Mouse (Mus musculus): ENCODE measurements around the gene Ccdc78. TPM values are rescaled to one million over a fixed set of nuclear protein-coding genes. Genes with fewer than 3 reads are reported as not detected.
"Not testable (repeated sequence)": the region's sequence is repeated elsewhere in the genome, so short reads cannot be mapped to it uniquely, and the experiment has no call there.

Gene Ccdc78
- polyA plus RNA-seq, 1 experiment from 2014 or later, result 0.11 TPM

GRCm38 (mm10) chr17:25801029-25801428 lies 14.6 kb downstream of the Ccdc78 start:
- H3K9me3 ChIP-seq (ENCODE audit: control insufficient read depth, low read length), result no peaks in the 10 kb centered on the region
- H3K9ac ChIP-seq (ENCODE audit: low read length), result no peak overlapping the region
- no peak overlapping the region for H3K4me3 ChIP-seq (ENCODE audit: low read depth, low read length)
- DNase-seq (ENCODE audit: low spot score, missing footprints), result peak; percentile 97
- no peak overlapping the region for H3K4me2 ChIP-seq
- no peak overlapping the region for H3K27ac ChIP-seq (ENCODE audit: low read depth, low read length)
- 8% methylated on average over 6 of the region's 6 CpGs for WGBS
- ATAC-seq (ENCODE audit: low FRiP score), result no peak
- peaks cover 30% of the 10 kb centered on the region for H3K4me1 ChIP-seq (ENCODE audit: control insufficient read depth, insufficient read depth, low read length)
- no peaks in the 10 kb centered on the region for H3K36me3 ChIP-seq (ENCODE audit: control insufficient read depth, insufficient read depth, low read length)
- no peaks in the 10 kb centered on the region for H3K27me3 ChIP-seq (ENCODE audit: control insufficient read depth, insufficient read depth, low read length)

- peak; percentile 94 for ATAC-seq (ENCODE audit: low FRiP score)
- Histone ChIP-seq H3K4me2 (peak overlapping the region; percentile 39), H3K36me3 (ENCODE audit: control insufficient read depth, insufficient read depth, low read length) (no peaks in the 10 kb centered on the region), H3K4me1 (ENCODE audit: control insufficient read depth, insufficient read depth, low read length) (peaks cover 21% of the 10 kb centered on the region), H3K9ac (ENCODE audit: low read length) (peak overlapping the region; percentile 36), H3K9me3 (ENCODE audit: control insufficient read depth, low read length) (no peaks in the 10 kb centered on the region), H3K27ac (ENCODE audit: low read depth, low read length) (peak overlapping the region; percentile 88), H3K4me3 (ENCODE audit: low read depth, low read length) (no peak overlapping the region; the same call in 1 of the 2 replicates), H3K27me3 (ENCODE audit: control insufficient read depth, insufficient read depth, low read length) (no peaks in the 10 kb centered on the region)
- DNase-seq (ENCODE audit: low spot score, missing footprints), result peak; percentile 98
- 11% methylated on average over 10 of the region's 10 CpGs for WGBS
These were observed 16.6 kb downstream of the Ccdc78 start for GRCm38 (mm10) chr17:25802825-25803517.

- H3K4me1 ChIP-seq (ENCODE audit: control insufficient read depth, insufficient read depth, low read length), result peaks cover 38% of the 10 kb centered on the region
- DNase-seq (ENCODE audit: low spot score, missing footprints) (no peak), ATAC-seq (ENCODE audit: low FRiP score) (no peak)
- H3K9ac ChIP-seq (ENCODE audit: low read length), result no peak overlapping the region
- H3K27me3 ChIP-seq (ENCODE audit: control insufficient read depth, insufficient read depth, low read length), result no peaks in the 10 kb centered on the region
- no peak overlapping the region for H3K27ac ChIP-seq (ENCODE audit: low read depth, low read length)
- H3K4me3 ChIP-seq (ENCODE audit: low read depth, low read length), result no peak overlapping the region
- no peak overlapping the region for H3K4me2 ChIP-seq
- no peaks in the 10 kb centered on the region for H3K36me3 ChIP-seq (ENCODE audit: control insufficient read depth, insufficient read depth, low read length)
- WGBS, result 87% methylated on average over 4 of the region's 4 CpGs
- H3K9me3 ChIP-seq (ENCODE audit: control insufficient read depth, low read length), result no peaks in the 10 kb centered on the region
These were observed 20.1 kb downstream of the Ccdc78 start for GRCm38 (mm10) chr17:25806507-25806906.

GRCm38 (mm10) chr17:25807452-25807851 lies 21.1 kb downstream of the Ccdc78 start:
- H3K27ac ChIP-seq (ENCODE audit: low read depth, low read length); DNase-seq (ENCODE audit: low spot score, missing footprints); H3K27me3 ChIP-seq (ENCODE audit: control insufficient read depth, insufficient read depth, low read length); ATAC-seq (ENCODE audit: low FRiP score); H3K4me2 ChIP-seq; H3K4me3 ChIP-seq (ENCODE audit: low read depth, low read length); H3K36me3 ChIP-seq (ENCODE audit: control insufficient read depth, insufficient read depth, low read length); H3K9me3 ChIP-seq (ENCODE audit: control insufficient read depth, low read length); H3K9ac ChIP-seq (ENCODE audit: low read length): not testable (repeated sequence)
- H3K4me1 ChIP-seq (ENCODE audit: control insufficient read depth, insufficient read depth, low read length), result peaks cover 33% of the 10 kb centered on the region
- WGBS, result 52% methylated on average over 2 of the region's 2 CpGs

- H3K4me3 ChIP-seq (ENCODE audit: low read depth, low read length), result peak overlapping the region; percentile 83; the same call in 1 of the 2 replicates
- WGBS, result 32% methylated on average over 5 of the region's 5 CpGs
- H3K9ac ChIP-seq (ENCODE audit: low read length), result peak overlapping the region; percentile 89; the same call in 1 of the 2 replicates
- no peaks in the 10 kb centered on the region for H3K36me3 ChIP-seq (ENCODE audit: control insufficient read depth, insufficient read depth, low read length)
- peak overlapping the region; percentile 90 for H3K27ac ChIP-seq (ENCODE audit: low read depth, low read length)
- no peaks in the 10 kb centered on the region for H3K9me3 ChIP-seq (ENCODE audit: control insufficient read depth, low read length)
- peaks cover 2% of the 10 kb centered on the region; the same call in 1 of the 2 replicates for H3K27me3 ChIP-seq (ENCODE audit: control insufficient read depth, insufficient read depth, low read length)
- ATAC-seq (ENCODE audit: low FRiP score) (no peak), DNase-seq (ENCODE audit: low spot score, missing footprints) (no peak)
- peak overlapping the region; percentile 80 for H3K4me2 ChIP-seq
- peaks cover 29% of the 10 kb centered on the region for H3K4me1 ChIP-seq (ENCODE audit: control insufficient read depth, insufficient read depth, low read length)
These were observed 21.6 kb downstream of the Ccdc78 start for GRCm38 (mm10) chr17:25808028-25808427.

GRCm38 (mm10) chr17:25808789-25809605 lies 22.6 kb downstream of the Ccdc78 start, which contains the start of gene Fbxl16:
Fbxl16 (plus strand) TSS chr17:25809085.
- ATAC-seq (ENCODE audit: low FRiP score) (peak; percentile 79), DNase-seq (ENCODE audit: low spot score, missing footprints) (peak; percentile 99)
- H3K27me3 ChIP-seq (ENCODE audit: control insufficient read depth, insufficient read depth, low read length), result peaks cover 2% of the 10 kb centered on the region; the same call in 1 of the 2 replicates
- H3K27ac ChIP-seq (ENCODE audit: low read depth, low read length), result peak within 1 kb of the TSS; percentile 90
- peak within 1 kb of the TSS; percentile 80 for H3K4me2 ChIP-seq
- H3K9me3 ChIP-seq (ENCODE audit: control insufficient read depth, low read length), result no peaks in the 10 kb centered on the region
- H3K4me3 ChIP-seq (ENCODE audit: low read depth, low read length), result peak within 1 kb of the TSS; percentile 83
- peaks cover 19% of the 10 kb centered on the region for H3K4me1 ChIP-seq (ENCODE audit: control insufficient read depth, insufficient read depth, low read length)
- H3K9ac ChIP-seq (ENCODE audit: low read length), result peak within 1 kb of the TSS; percentile 89
- H3K36me3 ChIP-seq (ENCODE audit: control insufficient read depth, insufficient read depth, low read length), result no peaks in the 10 kb centered on the region
- under 1% methylated on average over 93 of the region's 100 CpGs for WGBS

- Histone ChIP-seq H3K4me1 (ENCODE audit: control insufficient read depth, insufficient read depth, low read length) (peaks cover 18% of the 10 kb centered on the region), H3K9ac (ENCODE audit: low read length) (peak overlapping the region; percentile 89), H3K27ac (ENCODE audit: low read depth, low read length) (peak overlapping the region; percentile 90), H3K9me3 (ENCODE audit: control insufficient read depth, low read length) (no peaks in the 10 kb centered on the region), H3K36me3 (ENCODE audit: control insufficient read depth, insufficient read depth, low read length) (no peaks in the 10 kb centered on the region), H3K4me3 (ENCODE audit: low read depth, low read length) (peak overlapping the region; percentile 83), H3K4me2 (peak overlapping the region; percentile 80), H3K27me3 (ENCODE audit: control insufficient read depth, insufficient read depth, low read length) (peaks cover 2% of the 10 kb centered on the region; the same call in 1 of the 2 replicates)
- ATAC-seq (ENCODE audit: low FRiP score), result peak; percentile 79
- peak; percentile 95 for DNase-seq (ENCODE audit: low spot score, missing footprints)
- whole genome bisulfite sequencing, result 8% methylated on average over 25 of the region's 25 CpGs
These were observed 23.4 kb downstream of the Ccdc78 start for GRCm38 (mm10) chr17:25809606-25810340.

- no peaks in the 10 kb centered on the region for H3K36me3 ChIP-seq (ENCODE audit: control insufficient read depth, insufficient read depth, low read length)
- no peak overlapping the region for H3K4me3 ChIP-seq (ENCODE audit: low read depth, low read length)
- H3K4me2 ChIP-seq, result no peak overlapping the region
- ATAC-seq (ENCODE audit: low FRiP score) (no peak), DNase-seq (ENCODE audit: low spot score, missing footprints) (no peak)
- 83% methylated on average over 4 of the region's 4 CpGs for WGBS
- H3K4me1 ChIP-seq (ENCODE audit: control insufficient read depth, insufficient read depth, low read length), result peaks cover 18% of the 10 kb centered on the region
- H3K27ac ChIP-seq (ENCODE audit: low read depth, low read length), result no peak overlapping the region
- H3K9me3 ChIP-seq (ENCODE audit: control insufficient read depth, low read length), result no peaks in the 10 kb centered on the region
- H3K27me3 ChIP-seq (ENCODE audit: control insufficient read depth, insufficient read depth, low read length), result peaks cover 2% of the 10 kb centered on the region; the same call in 1 of the 2 replicates
- no peak overlapping the region for H3K9ac ChIP-seq (ENCODE audit: low read length)
These were observed 24.5 kb downstream of the Ccdc78 start for GRCm38 (mm10) chr17:25810890-25811289.
